Mouse (Mus musculus): ENCODE results near the gene Olfr170. TPM values are rescaled to one million over a fixed set of nuclear protein-coding genes. Genes with fewer than 3 reads are reported as not detected.

The Olfr170 gene
- not detected for polyA plus RNA-seq (2014; fragmentation: Illumina TruSeq; extraction: RNeasy Lipid Tissue Mini Kit (QIAGEN cat#74804); ENCODE audit: low read depth, low replicate concordance)

DNA sequence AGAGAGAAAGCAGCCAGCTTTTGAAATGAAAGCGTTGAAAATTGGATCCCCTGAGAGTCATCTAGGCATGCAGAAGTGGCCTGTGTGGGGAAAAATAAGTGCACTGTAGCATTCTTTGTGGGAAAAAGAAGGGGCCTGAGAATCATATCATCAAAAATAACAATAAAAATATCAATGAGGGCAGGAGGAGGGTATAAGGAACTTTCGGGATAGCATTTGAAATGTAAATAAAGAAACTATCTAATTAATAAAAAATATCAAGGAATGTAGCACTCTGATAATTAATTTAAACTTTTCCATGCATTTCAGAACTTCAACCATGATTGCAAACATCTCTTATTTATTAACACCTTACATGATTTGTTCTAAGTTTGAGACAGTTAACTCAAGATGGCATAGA lies at the start of gene Olfr170:
Gene Olfr170 (minus strand): TSS at position 101 of the 400 bp plus-strand sequence.

DNA sequence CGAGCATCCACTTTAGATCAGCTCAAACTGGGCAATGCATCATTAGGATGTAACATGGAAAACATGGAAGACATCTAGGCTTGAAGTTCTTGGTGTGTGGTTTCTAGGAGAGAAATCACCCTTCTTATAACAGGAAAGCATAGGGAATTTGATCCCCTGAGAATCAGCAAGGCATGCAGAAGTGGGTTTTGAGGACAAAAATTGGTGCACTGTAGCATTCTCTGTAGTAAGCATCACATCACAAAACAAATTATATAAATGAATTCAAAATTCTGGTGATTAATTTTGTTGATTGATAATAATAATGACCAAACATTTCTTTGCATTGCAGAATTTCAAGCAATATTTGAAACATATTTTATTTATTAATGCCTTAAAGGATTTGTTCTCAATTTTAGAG lies 18.1 kb upstream of the Olfr170 start, which contains the start of gene Olfr171:
Gene Olfr171 (minus strand): TSS at position 101 of the 400 bp plus-strand sequence.

DNA sequence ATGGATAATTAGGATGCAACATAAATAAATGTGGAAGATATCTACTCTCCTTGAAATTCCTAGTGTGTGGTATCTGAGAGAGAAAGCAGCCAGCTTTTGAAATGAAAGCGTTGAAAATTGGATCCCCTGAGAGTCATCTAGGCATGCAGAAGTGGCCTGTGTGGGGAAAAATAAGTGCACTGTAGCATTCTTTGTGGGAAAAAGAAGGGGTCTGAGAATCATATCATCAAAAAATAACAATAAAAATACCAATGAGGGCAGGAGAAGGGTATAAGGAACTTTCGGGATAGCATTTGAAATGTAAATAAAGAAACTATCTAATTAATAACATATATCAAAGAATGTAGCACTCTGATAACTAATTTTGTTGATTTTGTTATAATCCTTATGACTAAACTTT lies 40.0 kb downstream of the Olfr170 start, which contains the start of gene Olfr169:
Gene Olfr169 (minus strand): TSS at position 101 of the 400 bp plus-strand sequence.

Other genes starting within 250 kb of the Olfr170 start
- gene Olfr165, start 188.7 kb downstream of the Olfr170 start, polyA plus RNA-seq (2014; fragmentation: Illumina TruSeq; extraction: RNeasy Lipid Tissue Mini Kit (QIAGEN cat#74804); ENCODE audit: low read depth, low replicate concordance): not detected
- gene Olfr166, start 128.2 kb downstream of the Olfr170 start, polyA plus RNA-seq (2014; fragmentation: Illumina TruSeq; extraction: RNeasy Lipid Tissue Mini Kit (QIAGEN cat#74804); ENCODE audit: low read depth, low replicate concordance): not detected
- not detected for gene Olfr167, start 89.6 kb downstream of the Olfr170 start, polyA plus RNA-seq (2014; fragmentation: Illumina TruSeq; extraction: RNeasy Lipid Tissue Mini Kit (QIAGEN cat#74804); ENCODE audit: low read depth, low replicate concordance)
- gene Olfr168, start 76.3 kb downstream of the Olfr170 start, polyA plus RNA-seq (2014; fragmentation: Illumina TruSeq; extraction: RNeasy Lipid Tissue Mini Kit (QIAGEN cat#74804); ENCODE audit: low read depth, low replicate concordance): not detected
- gene Olfr169, start 40.1 kb downstream of the Olfr170 start, polyA plus RNA-seq (2014; fragmentation: Illumina TruSeq; extraction: RNeasy Lipid Tissue Mini Kit (QIAGEN cat#74804); ENCODE audit: low read depth, low replicate concordance): not detected
- not detected for gene Olfr171, start 18.0 kb upstream of the Olfr170 start, polyA plus RNA-seq (2014; fragmentation: Illumina TruSeq; extraction: RNeasy Lipid Tissue Mini Kit (QIAGEN cat#74804); ENCODE audit: low read depth, low replicate concordance)
- gene Lamp3, start 94.5 kb upstream of the Olfr170 start, polyA plus RNA-seq (2014; fragmentation: Illumina TruSeq; extraction: RNeasy Lipid Tissue Mini Kit (QIAGEN cat#74804); ENCODE audit: low read depth, low replicate concordance): not detected
- 0.40 TPM for gene B3gnt5, start 148.3 kb upstream of the Olfr170 start, polyA plus RNA-seq (2014; fragmentation: Illumina TruSeq; extraction: RNeasy Lipid Tissue Mini Kit (QIAGEN cat#74804); ENCODE audit: low read depth, low replicate concordance)

All from liver, adult 10 weeks (tissue).